Mouse (Mus musculus): ENCODE measurements around the gene Ercc4.

- TF ChIP-seq POLR2AphosphoS5 (IDR thresholded peaks at IDR 0.05; ENCODE audit: borderline replicate concordance, low read depth, low read length) = no peak
- no peak for TF ChIP-seq MAFK (IDR thresholded peaks at IDR 0.05; ENCODE audit: borderline replicate concordance, low read depth, low read length)
- no peak for TF ChIP-seq CTCF (IDR thresholded peaks at IDR 0.05 in 2 of 3, conservative IDR thresholded peaks at IDR 0.05 in 1 of 3; ENCODE audit: control insufficient read depth in 1 of 3, insufficient read depth in 1 of 3, low read depth in 2 of 3, low read length in 3 of 3, poor library complexity in 1 of 3, severe bottlenecking in 1 of 3)
- TF ChIP-seq POLR2A (IDR thresholded peaks at IDR 0.05; ENCODE audit: control insufficient read depth in 1 of 2, insufficient read depth in 1 of 2, low read depth in 1 of 2, low read length in 2 of 2, poor library complexity in 1 of 2) = no peak
- TF ChIP-seq GATA1 (IDR thresholded peaks at IDR 0.05; ENCODE audit: low read depth, low read length) = peak; percentile 77
- no peak for TF ChIP-seq USF2 (IDR thresholded peaks at IDR 0.05; ENCODE audit: borderline replicate concordance in 1 of 2, insufficient read depth in 1 of 2, low read depth in 1 of 2, low read length in 2 of 2)
- TF ChIP-seq ELF1 (IDR thresholded peaks at IDR 0.05; ENCODE audit: low read depth, low read length) = no peak
- no peak for TF ChIP-seq E2F4 (IDR thresholded peaks at IDR 0.05; ENCODE audit: borderline replicate concordance, low read depth, low read length)
- no peak for TF ChIP-seq CHD1 (IDR thresholded peaks at IDR 0.05; ENCODE audit: low read depth, low read length)
- TF ChIP-seq KAT2A (conservative IDR thresholded peaks at IDR 0.05; ENCODE audit: low read depth, low read length) = no peak
- no peak for TF ChIP-seq ZNF384 (IDR thresholded peaks at IDR 0.05; ENCODE audit: low read depth, low read length)
These were observed 84.2 kb downstream of the Ercc4 start for GRCm38 (mm10) chr16:13193663-13194071.

Data from MEL (cell line).